Mouse (Mus musculus) G1E (cell line): ENCODE results near the gene U2surp.

ENCODE experiments used
- CTCF ChIP-seq: IDR thresholded peaks from 2 replicates; pipeline ENCODE4 v1.5.1; 2012; ENCODE audit warnings: low read depth, low read length, inconsistent platforms, mixed read lengths
- GATA1 ChIP-seq: IDR thresholded peaks from 2 replicates; pipeline ENCODE4 v1.6.1; 2012; ENCODE audit warnings: borderline replicate concordance, low read length, inconsistent platforms, mixed read lengths
- POLR2AphosphoS5 ChIP-seq: IDR thresholded peaks from 2 replicates; pipeline ENCODE4 v1.6.1; 2012; ENCODE audit warnings: low read depth, low read length, inconsistent platforms; ENCODE audit not compliant: insufficient replicate concordance
- TAL1 ChIP-seq: conservative IDR thresholded peaks from 2 replicates; pipeline ENCODE4 v1.6.1; 2012; ENCODE audit warnings: low read depth, low read length, inconsistent platforms, mixed read lengths

DNA sequence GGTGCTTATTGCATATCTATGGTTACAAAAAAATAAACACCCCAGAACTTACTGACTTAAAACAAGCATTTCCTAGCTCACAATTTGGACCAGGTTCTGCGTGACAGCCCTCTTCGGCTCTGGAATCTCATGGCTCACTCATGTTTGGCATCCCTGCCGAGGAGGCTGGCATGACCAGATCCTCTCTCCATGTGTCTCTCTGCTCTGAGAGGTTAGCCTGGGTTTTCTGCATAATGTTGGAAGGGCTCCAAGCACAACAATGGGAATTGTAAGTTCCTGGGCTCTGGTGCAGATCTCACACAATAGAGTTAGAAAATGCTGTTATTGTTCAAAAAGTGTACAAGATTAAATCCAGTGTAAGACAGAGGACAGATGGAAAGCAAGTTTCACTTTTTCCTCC, 19.3 kb upstream of the U2surp start:
- TF ChIP-seq CTCF = no peak
- TF ChIP-seq TAL1 = no peak
- TF ChIP-seq GATA1 = no peak
- TF ChIP-seq POLR2AphosphoS5 = no peak
